Mouse (Mus musculus): ENCODE results near the gene Rfpl4. TPM values are rescaled to one million over a fixed set of nuclear protein-coding genes. Genes with fewer than 3 reads are reported as not detected.
A peak's percentile ranks its signal among the peaks of the same experiment; 100 is the strongest.
"Not testable (repeated sequence)": the region's sequence is repeated elsewhere in the genome, so short reads cannot be mapped to it uniquely, and the experiment has no call there.

Rfpl4 gene
- not detected for total RNA-seq (2021)
- long read RNA-seq, experiment 1: 0 reads
- long read RNA-seq, experiment 2: 0 reads

GRCm38 (mm10) chr7:5116850-5117249, at the start of gene Rfpl4:
Gene Rfpl4, minus strand, starts transcription at chr7:5116950.
- DNase-seq: no peak

- DNase-seq: not testable (repeated sequence)
Measured at GRCm38 (mm10) chr7:5149570-5149969, 32.8 kb upstream of the Rfpl4 start, which contains the start of gene Vmn1r55. Gene Vmn1r55, minus strand, starts transcription at chr7:5149670.

- DNase-seq: peak; percentile 91
Measured at GRCm38 (mm10) chr7:5125549-5126406, 9.0 kb upstream of the Rfpl4 start, which contains the start of gene Rasl2-9. Gene Rasl2-9, minus strand, starts transcription at chr7:5125950.

GRCm38 (mm10) chr7:5125078-5125477, 8.3 kb upstream of the Rfpl4 start:
- DNase-seq: no peak

GRCm38 (mm10) chr7:5112701-5113100, 4.0 kb downstream of the Rfpl4 start:
- DNase-seq: no peak

- no peak for DNase-seq
Measured at GRCm38 (mm10) chr7:5109301-5109700, 7.4 kb downstream of the Rfpl4 start.

GRCm38 (mm10) chr7:5108272-5108671, 8.5 kb downstream of the Rfpl4 start:
- no peak for DNase-seq

- no peak for DNase-seq
Measured at GRCm38 (mm10) chr7:5102564-5102963, 14.2 kb downstream of the Rfpl4 start.

- no peak for DNase-seq
Measured at GRCm38 (mm10) chr7:5101066-5101663, 15.6 kb downstream of the Rfpl4 start.

- DNase-seq: no peak
Measured at GRCm38 (mm10) chr7:5099796-5100195, 17.0 kb downstream of the Rfpl4 start.

- no peak for DNase-seq
Measured at GRCm38 (mm10) chr7:5098769-5099168, 18.0 kb downstream of the Rfpl4 start.

- DNase-seq: no peak
Measured at GRCm38 (mm10) chr7:5092831-5093510, 23.8 kb downstream of the Rfpl4 start.

- DNase-seq: no peak
Measured at GRCm38 (mm10) chr7:5092381-5092780, 24.4 kb downstream of the Rfpl4 start.

GRCm38 (mm10) chr7:5091008-5091728, 25.6 kb downstream of the Rfpl4 start:
- DNase-seq: no peak

GRCm38 (mm10) chr7:5089853-5090252, 26.9 kb downstream of the Rfpl4 start:
- no peak for DNase-seq

GRCm38 (mm10) chr7:5087886-5088285, 28.9 kb downstream of the Rfpl4 start:
- no peak for DNase-seq

GRCm38 (mm10) chr7:5086921-5087440, 29.8 kb downstream of the Rfpl4 start:
- DNase-seq: peak; percentile 20

- no peak for DNase-seq
Measured at GRCm38 (mm10) chr7:5085512-5085911, 31.2 kb downstream of the Rfpl4 start.

- no peak for DNase-seq
Measured at GRCm38 (mm10) chr7:5083325-5084105, 33.2 kb downstream of the Rfpl4 start.

- no peak for DNase-seq
Measured at GRCm38 (mm10) chr7:5081939-5082338, 34.8 kb downstream of the Rfpl4 start.

GRCm38 (mm10) chr7:5081241-5081640, 35.5 kb downstream of the Rfpl4 start:
- DNase-seq: no peak

All from adrenal gland, postnatal 10 days (tissue).